Mouse (Mus musculus) v-Abl transformed pro-B cells (cell line): Measurements from ENCODE around the gene Slc22a23.

Experiments
- in situ Hi-C, 2 experiments: fragments of 400-800 bp; cut with MboI; formaldehyde crosslinking; loops; one replicate each; pipeline ENCODE4 v1.15.1; 2025; ENCODE audit not compliant: unreplicated experiment in 2 of 2

The Slc22a23 gene

DNA sequence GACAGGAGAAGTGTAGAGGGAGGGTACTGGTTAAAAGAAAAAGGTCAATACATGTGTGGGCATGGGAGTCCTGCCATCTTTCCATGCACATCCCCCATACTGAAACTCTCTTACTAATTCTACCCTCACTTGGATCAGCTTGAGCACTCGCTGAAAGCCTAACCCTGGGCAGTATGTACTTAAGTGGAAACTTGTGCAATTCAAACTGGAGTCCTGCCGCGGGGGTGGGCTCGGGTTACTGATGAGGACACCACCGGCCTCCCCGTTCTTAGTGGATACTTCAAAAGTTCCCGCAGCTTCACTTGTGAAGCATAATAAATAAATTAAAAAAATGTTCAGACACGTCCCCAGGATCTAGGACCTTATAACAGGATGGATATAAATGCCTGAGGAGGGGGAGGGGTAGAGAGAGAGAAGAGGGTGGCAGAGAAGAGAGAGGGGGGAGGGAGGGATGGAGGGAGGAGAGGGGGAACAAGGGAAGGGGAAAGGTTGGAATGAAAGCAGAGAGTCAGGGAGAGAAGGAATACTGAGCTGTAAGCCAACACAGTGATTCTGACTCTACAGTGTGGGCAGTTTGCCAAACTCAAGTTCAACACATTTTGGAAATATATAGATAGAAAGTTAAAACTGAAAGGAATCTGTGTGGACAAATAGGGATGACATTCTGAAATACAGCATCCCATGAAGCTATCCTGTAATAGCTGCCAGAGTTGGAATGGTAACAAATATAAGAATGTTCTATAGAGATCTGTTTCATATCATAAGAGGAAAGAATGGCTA is 72.5 kb downstream of the Slc22a23 start:
- in situ Hi-C loops = no loop called here

DNA sequence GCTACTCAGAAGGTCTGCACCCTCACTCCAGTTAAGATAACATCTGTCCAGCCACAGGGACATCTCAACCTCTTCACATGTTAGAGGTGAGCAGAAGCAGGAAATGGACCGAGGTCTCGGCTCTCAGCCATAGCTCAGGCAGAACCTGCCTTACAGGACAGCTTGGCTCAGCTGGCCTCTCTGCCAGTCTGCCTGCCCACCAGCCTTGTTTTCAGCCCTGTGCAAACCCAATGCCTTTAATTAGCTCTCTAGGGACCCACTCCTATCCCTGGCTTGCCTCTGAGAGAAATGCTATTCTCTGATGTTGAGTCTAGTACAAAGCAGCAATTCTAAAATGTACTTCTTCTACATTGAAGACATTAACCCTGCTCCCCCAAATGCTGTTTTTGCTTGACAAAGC is 73.3 kb downstream of the Slc22a23 start:
- in situ Hi-C loops = no loop called here

DNA sequence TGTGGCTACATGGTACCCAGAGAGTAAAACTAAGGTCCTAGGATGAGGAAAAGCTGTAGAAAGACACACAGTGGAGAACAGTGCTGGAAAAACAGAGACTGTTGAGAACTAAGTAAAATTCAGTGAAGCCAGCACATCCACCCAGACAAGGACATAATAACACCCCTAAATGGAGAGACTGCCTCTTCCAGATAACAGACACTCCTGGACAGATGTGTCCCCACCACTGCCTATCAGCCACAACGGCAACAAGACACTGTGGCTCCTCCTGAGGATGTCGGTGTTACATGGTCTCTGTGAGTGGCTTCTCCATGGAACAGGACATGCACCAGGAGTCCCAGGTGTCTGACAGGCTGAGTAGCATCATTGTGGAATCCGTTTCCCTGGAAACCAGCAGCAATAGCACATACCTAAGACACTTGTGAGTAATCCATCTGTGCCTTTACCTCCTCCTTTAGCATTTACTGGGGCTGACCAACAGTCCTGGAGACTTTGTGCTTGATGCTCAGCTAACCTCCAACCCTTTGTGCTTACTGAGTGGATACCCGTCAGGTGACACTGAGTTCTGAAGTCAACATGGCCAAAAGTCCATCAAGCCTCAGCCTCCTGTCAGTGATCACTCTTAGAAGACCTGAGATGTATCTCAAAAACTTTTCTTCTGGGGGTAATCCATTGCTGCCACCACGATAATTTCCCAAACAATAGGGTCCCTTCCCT is 73.9 kb downstream of the Slc22a23 start:
- in situ Hi-C loops = no loop called here

DNA sequence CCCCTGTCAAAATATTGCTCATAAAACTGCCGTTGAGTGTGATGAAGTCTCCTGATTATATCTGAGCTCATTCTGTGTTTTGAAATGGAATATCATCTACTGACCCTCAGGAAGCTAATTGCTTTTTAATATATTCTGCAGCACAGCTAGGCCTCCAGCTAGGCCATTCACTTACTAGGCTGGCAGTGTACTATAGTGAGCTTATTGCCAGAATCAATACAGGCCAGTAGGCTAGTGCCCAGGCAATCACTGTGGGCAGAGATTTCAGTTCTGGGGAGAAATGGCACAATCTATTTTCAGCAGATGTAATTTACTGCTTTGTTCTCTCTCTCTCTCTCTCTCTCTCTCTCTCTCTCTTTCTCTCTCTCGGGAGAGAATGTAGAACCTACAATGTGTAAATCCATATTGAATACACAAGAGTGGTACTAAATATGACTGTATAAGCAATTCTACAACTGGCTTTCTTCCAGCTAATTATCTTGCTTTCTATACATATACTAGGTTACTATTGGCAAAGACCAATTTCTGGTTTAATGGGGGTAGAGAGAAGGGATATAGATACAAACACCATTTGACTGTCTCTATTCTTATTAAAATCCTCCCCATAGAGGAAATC is 75.5 kb downstream of the Slc22a23 start:
- in situ Hi-C loops = no loop called here

- in situ Hi-C loops = no loop called here
Measured at GRCm38 (mm10) chr13:34266942-34267660, 77.9 kb downstream of the Slc22a23 start.

GRCm38 (mm10) chr13:34266067-34266466 is 78.9 kb downstream of the Slc22a23 start:
- in situ Hi-C loops = no loop called here

GRCm38 (mm10) chr13:34265576-34265975 is 79.4 kb downstream of the Slc22a23 start:
- in situ Hi-C loops = no loop called here

GRCm38 (mm10) chr13:34265022-34265565 is 79.9 kb downstream of the Slc22a23 start:
- in situ Hi-C loops = no loop called here

DNA sequence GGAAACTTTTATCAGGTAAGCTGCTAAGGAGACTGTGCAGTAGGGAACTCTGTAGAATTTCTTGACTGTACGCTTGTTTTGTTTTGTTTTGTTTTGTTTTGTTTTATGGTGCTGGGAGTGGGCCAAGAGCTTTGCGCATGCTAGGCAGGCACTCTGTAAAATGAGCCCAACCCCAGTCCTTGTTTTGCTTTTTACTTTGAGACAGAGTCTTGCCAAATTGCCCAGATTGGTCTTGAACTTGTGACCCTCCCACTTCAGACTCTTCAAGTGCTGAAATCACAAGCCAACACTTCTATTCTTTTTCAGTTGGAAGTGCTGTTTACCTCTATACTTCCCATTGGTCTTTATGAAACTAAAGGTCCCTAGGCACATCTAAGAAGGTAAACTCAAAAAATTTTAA is 80.5 kb downstream of the Slc22a23 start:
- in situ Hi-C loops = no loop called here

GRCm38 (mm10) chr13:34258765-34259164 is 86.2 kb downstream of the Slc22a23 start:
- in situ Hi-C loops = no loop called here

DNA sequence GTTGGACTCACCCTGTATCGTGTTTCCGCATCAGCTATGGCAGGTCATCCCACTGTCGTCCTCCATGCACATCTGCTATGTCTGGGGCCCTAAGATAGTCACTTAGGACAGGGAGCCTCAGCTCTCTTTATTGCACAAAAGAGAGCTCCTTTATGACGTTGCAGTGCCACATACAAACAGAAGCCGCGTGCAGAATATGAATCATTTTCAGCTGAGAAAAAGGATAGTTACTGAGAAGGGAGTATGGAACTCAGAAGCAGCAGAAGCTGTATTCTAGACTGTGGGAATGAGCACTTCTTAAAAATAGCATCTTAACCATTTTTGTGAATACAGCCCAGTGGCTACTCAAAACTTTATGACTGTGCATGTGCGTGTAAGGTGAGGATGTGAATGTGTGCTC is 87.8 kb downstream of the Slc22a23 start:
- in situ Hi-C loops = no loop called here

DNA sequence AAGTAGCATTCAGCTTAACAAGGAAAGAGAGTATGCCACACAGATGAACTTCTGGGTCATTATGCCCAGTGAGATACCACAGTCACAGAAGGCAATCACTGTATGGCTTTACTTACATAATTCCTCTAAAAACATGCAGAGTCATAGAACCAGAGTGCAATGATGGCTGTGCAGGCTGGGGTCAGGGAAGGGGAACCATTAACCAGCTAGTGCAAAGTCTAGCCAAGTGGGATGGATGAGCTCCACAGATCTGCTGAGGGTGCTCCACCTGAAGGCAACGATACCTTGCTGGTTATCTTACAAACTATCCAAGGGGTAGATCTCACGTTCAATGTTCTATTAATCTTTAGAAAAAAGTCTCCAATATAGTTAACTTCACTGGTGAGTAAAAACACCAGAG is 88.3 kb downstream of the Slc22a23 start:
- in situ Hi-C loops = no loop called here

DNA sequence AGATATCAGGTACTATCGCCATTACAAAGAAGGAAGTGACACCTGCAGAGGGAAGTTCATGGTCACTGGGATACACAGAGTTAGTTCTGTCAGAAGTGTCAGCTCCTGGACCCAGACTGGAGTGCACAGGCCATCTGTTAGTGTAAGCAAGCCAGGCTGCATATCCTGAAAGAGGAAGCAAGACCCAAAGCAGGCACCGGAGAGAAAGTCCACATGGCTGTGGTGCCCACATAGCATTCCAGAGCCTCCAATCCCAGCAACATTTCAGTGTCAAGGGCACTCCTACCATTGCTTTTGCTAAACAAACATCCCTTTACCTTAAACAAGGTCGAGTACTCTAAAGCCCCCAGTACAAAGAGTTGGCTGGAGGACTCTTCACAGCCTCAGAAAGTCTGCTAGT is 89.7 kb downstream of the Slc22a23 start:
- in situ Hi-C loops = no loop called here

- in situ Hi-C loops = no loop called here
Measured at GRCm38 (mm10) chr13:34254691-34255090, 90.3 kb downstream of the Slc22a23 start.

GRCm38 (mm10) chr13:34253736-34254135 is 91.2 kb downstream of the Slc22a23 start:
- in situ Hi-C loops = no loop called here

GRCm38 (mm10) chr13:34248941-34249920 is 95.8 kb downstream of the Slc22a23 start:
- in situ Hi-C loops = no loop called here

DNA sequence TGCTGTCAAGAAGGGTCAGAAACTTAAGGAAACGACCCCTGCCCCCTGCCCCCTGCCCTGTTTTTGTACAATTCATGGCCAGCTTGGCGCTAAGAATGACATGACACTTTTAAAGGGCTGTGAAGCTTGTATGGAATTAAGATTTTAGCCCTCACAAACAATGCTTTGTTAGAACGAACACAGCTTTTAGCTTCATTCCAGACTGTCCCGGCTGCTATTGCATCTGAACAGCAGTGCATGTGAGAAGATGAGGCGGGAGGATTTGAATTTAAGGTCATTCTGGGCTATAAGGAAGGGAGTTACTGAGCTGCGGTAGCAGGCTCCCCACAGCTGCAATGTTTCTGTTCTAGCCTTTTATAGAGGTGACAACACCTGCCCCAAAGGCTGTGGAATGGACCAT is 96.9 kb downstream of the Slc22a23 start:
- in situ Hi-C loops = no loop called here

DNA sequence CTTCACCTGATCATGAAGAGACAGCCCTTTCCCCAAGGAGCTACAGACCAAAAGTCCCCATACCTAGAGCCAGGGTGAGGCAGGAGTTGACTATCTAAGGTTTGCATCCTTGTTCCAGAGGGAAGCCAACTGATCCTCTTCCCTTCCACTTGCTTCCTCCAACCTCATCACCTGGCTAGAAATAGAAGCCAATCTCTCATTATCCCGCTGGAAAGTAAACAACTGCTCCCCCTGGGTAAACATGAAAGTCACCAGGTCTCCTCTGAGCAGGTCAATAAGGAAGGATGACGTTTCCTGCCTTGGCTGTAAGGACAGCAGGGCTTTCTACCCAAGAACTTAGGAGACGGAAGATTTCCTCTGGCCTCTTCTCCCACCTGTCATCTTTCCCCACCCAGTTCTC is 98.2 kb downstream of the Slc22a23 start:
- in situ Hi-C loops = no loop called here

DNA sequence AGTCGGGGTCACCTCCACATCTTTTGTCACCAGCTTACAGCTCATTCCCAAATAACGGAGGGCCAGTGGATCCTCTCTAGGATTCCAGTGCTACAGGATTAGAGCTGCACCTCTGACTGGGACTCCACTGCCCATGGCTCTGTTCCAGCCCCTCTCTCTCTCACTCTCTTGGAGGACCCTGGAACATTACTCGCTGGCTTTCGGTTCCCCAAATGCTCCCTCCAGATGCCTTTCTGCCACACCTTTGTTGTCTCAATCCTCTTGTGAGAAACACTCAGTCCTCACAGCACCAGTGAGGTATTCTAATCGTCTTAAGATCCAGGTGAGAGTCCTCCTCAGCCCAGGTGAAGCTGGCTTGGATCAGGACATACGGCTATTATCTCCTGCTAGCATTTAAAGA is 99.8 kb downstream of the Slc22a23 start:
- in situ Hi-C loops = no loop called here

DNA sequence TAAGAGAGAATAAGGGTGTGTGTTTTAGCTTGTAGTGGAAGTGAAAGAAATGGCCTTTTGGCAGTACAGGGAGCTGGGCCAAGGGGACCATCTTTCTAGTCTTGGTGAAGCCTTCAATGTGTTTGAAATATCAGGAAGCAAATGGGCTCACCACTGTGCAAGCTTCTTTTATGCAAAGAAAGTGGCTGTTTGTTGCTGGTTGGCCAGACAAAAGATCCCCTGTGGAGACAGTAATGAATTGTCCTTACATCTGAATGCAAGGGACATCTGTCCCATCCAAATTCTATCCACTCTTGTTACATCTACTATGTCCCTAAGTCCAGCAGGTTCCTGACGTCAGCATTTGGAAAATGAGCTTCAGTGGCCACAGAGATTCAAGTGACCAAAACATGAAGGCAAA is 100.8 kb downstream of the Slc22a23 start:
- in situ Hi-C loops = no loop called here
